8 mouse cellular contexts compared by ENCODE assay signal in the genomic region with DNA sequence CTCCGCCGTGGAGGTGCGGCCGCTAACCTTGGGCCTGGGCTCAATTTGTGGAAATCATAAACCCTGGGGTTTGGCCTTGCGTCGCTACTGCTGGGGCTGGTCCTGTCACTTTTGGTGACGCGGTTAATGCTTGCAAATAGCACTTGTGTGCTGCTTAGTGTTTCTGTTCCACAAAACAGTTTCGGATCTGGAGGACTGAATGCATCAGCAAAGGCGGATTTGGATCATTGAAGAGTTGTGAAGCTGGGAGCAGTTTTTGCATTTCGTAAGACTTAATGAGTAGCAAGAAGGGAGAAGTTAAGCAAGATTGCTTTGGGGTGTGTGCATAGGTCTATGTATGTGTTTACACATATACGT. TPM values are rescaled to one million over a fixed set of nuclear protein-coding genes. Genes with fewer than 3 reads are reported as not detected.
DNase-seq lines count a peak whose midpoint lies in the region; ATAC-seq and TF ChIP-seq lines count a peak whose summit lies in the region.

No protein-coding gene starts in this region.

- peak overlapping the region; percentile 82 for H3K4me2 ChIP-seq in forebrain, embryonic 13.5 days
- peak overlapping the region; percentile 77 for H3K4me2 ChIP-seq in intestine, embryonic 16.5 days (ENCODE audit: low read depth, low read length)

- 5% methylated on average over 12 of the region's 12 CpGs for WGBS in forebrain, embryonic 13.5 days
- 2% methylated on average over 12 of the region's 12 CpGs for WGBS in intestine, embryonic 16.5 days

- peaks cover 63% of the 10 kb centered on the region for H3K4me1 ChIP-seq in G1E (ENCODE audit: insufficient read depth, low read depth, low read length)
- peaks cover 26% of the 10 kb centered on the region for H3K4me1 ChIP-seq in forebrain, embryonic 13.5 days
- H3K4me1 ChIP-seq in intestine, embryonic 16.5 days (ENCODE audit: control insufficient read depth, insufficient read depth, low read length): peaks cover 19% of the 10 kb centered on the region

- H3K9me3 ChIP-seq in G1E (replicated peaks): no peaks in the 10 kb centered on the region
- no peaks in the 10 kb centered on the region for H3K9me3 ChIP-seq in forebrain, embryonic 13.5 days (replicated peaks)
- no peaks in the 10 kb centered on the region for H3K9me3 ChIP-seq in intestine, embryonic 16.5 days (ENCODE audit: control insufficient read depth, low read length)

- H3K27me3 ChIP-seq in G1E (ENCODE audit: insufficient read depth, low read length): no peaks in the 10 kb centered on the region
- H3K27me3 ChIP-seq in forebrain, embryonic 13.5 days: no peaks in the 10 kb centered on the region
- H3K27me3 ChIP-seq in intestine, embryonic 16.5 days (replicated peaks; ENCODE audit: control insufficient read depth, insufficient read depth, low read length): no peaks in the 10 kb centered on the region

- peak; percentile 53 for DNase-seq in layer of hippocampus, adult 11-12 months (ENCODE audit: low spot score)
- DNase-seq in layer of hippocampus, postnatal 36 days: no peak
- DNase-seq in G1E (ENCODE audit: low spot score): no peak
- DNase-seq in right cerebral cortex, adult 18-20 months: no peak
- DNase-seq in cerebellum, adult 11-12 months: no peak

- TF ChIP-seq CTCF in G1E (IDR thresholded peaks at IDR 0.05; ENCODE audit: low read depth, low read length): no peak

- no peak for ATAC-seq in G1E (ENCODE audit: extremely low read depth, insufficient number of reproducible peaks, low FRiP score, poor library complexity, severe bottlenecking)
- ATAC-seq in forebrain, embryonic 13.5 days: no peak
- ATAC-seq in intestine, embryonic 16.5 days: no peak
- 0 out of 2 replicates have a peak, but pooled peaks have one; percentile 19 for ATAC-seq in megakaryocyte-erythroid progenitor cell, adult 5-6 weeks (replicated peaks; ENCODE audit: low FRiP score, low TSS enrichment, poor library complexity, severe bottlenecking)

- peak overlapping the region; percentile 96 for H3K27ac ChIP-seq in forebrain, embryonic 13.5 days
- H3K27ac ChIP-seq in intestine, embryonic 16.5 days (ENCODE audit: low read length): peak overlapping the region; percentile 91

- H3K9ac ChIP-seq in forebrain, embryonic 13.5 days: peak overlapping the region; percentile 96
- H3K9ac ChIP-seq in intestine, embryonic 16.5 days (ENCODE audit: low read depth, low read length): peak overlapping the region; percentile 91

- H3K36me3 ChIP-seq in G1E (replicated peaks): peaks cover 8% of the 10 kb centered on the region
- no peaks in the 10 kb centered on the region for H3K36me3 ChIP-seq in forebrain, embryonic 13.5 days (ENCODE audit: poor library complexity, severe bottlenecking)
- H3K36me3 ChIP-seq in intestine, embryonic 16.5 days (ENCODE audit: control insufficient read depth, insufficient read depth, low read length): no peaks in the 10 kb centered on the region

- H3K4me3 ChIP-seq in G1E (ENCODE audit: low read depth, low read length): peak overlapping the region; percentile 98
- peak overlapping the region; percentile 97 for H3K4me3 ChIP-seq in forebrain, embryonic 13.5 days
- peak overlapping the region; percentile 97 for H3K4me3 ChIP-seq in intestine, embryonic 16.5 days (ENCODE audit: low read length)

RNA-seq across cellular contexts. Expression of a gene that starts 1.0 kb away (rescaled TPM):
- total RNA-seq in layer of hippocampus, postnatal 36 days (2021): 10 to 100 TPM; 57.4 to 58.5 TPM
- total RNA-seq in G1E (2014; fragmentation: Nextera tagmentation): 119 and 126 TPM in 2 replicates
- total RNA-seq in G1E (2017): 73.9 and 84.8 TPM in 2 replicates
- 62.7 and 71.4 TPM in 2 replicates for polyA plus RNA-seq in G1E (2012)
- polyA plus RNA-seq in forebrain, embryonic 13.5 days (2015; fragmentation: Nextera tagmentation; extraction: Ambion mirVana): 15.7 and 16.6 TPM in 2 replicates
- 2.9 TPM in 2 replicates for polyA plus RNA-seq in intestine, embryonic 16.5 days (2015; fragmentation: Nextera tagmentation; extraction: Ambion mirVana)
- total RNA-seq in megakaryocyte-erythroid progenitor cell, adult 5-6 weeks (2014; fragmentation: Nextera tagmentation): 22.3 and 32.0 TPM in 2 replicates
- total RNA-seq in megakaryocyte-erythroid progenitor cell, adult 5-6 weeks (2017): 30.0 and 32.6 TPM in 2 replicates
